Mouse (Mus musculus) cerebellum, postnatal 14 days (tissue): ENCODE measurements around the gene Omt2b.
"Not testable (repeated sequence)": the region's sequence is repeated elsewhere in the genome, so short reads cannot be mapped to it uniquely, and the experiment has no call there.

Source experiments
- DNase-seq, 2 experiments: peaks; one replicate each; pipeline ENCODE4 v3.0.0; 2021; ENCODE audit warnings: mixed read lengths in 2 of 2

Gene Omt2b

GRCm38 (mm10) chr9:78327289-78327688, at the start of gene Omt2b:
TSS of gene Omt2b (plus strand) at chr9:78327589.
- DNase-seq, result not testable (repeated sequence)

- peak; percentile 42 to 58 for DNase-seq
These were observed 45.2 kb upstream of the Omt2b start for GRCm38 (mm10) chr9:78282002-78282711.

GRCm38 (mm10) chr9:78289063-78289462, 38.3 kb upstream of the Omt2b start:
- DNase-seq, result not testable (repeated sequence)

- DNase-seq, result not testable (repeated sequence)
These were observed 37.7 kb upstream of the Omt2b start, which contains the start of gene Gm10639 for GRCm38 (mm10) chr9:78289723-78290122. TSS of gene Gm10639 (plus strand) at chr9:78289923.

- DNase-seq, result not testable (repeated sequence)
These were observed 34.9 kb upstream of the Omt2b start for GRCm38 (mm10) chr9:78292462-78292861.

GRCm38 (mm10) chr9:78293683-78294082, 33.7 kb upstream of the Omt2b start:
- DNase-seq, result not testable (repeated sequence)

- DNase-seq, result not testable (repeated sequence)
These were observed 32.6 kb upstream of the Omt2b start for GRCm38 (mm10) chr9:78294781-78295180.

- DNase-seq, result peak; percentile 56 to 60
These were observed 31.3 kb upstream of the Omt2b start for GRCm38 (mm10) chr9:78296089-78296488.

GRCm38 (mm10) chr9:78298232-78298631, 29.2 kb upstream of the Omt2b start:
- DNase-seq, result no peak

GRCm38 (mm10) chr9:78299143-78299542, 28.2 kb upstream of the Omt2b start:
- not testable (repeated sequence) for DNase-seq

- DNase-seq, result not testable (repeated sequence)
These were observed 19.3 kb upstream of the Omt2b start for GRCm38 (mm10) chr9:78308122-78308521.

GRCm38 (mm10) chr9:78314696-78315095, 12.7 kb upstream of the Omt2b start, which contains the start of gene Omt2a:
TSS of gene Omt2a (minus strand) at chr9:78314796.
- DNase-seq, result no peak

GRCm38 (mm10) chr9:78319499-78319898, 7.9 kb upstream of the Omt2b start:
- no peak for DNase-seq

- not testable (repeated sequence) for DNase-seq
These were observed 9.7 kb downstream of the Omt2b start for GRCm38 (mm10) chr9:78337050-78337449.

- DNase-seq, result peak; percentile 60 to 68
These were observed 12.9 kb downstream of the Omt2b start for GRCm38 (mm10) chr9:78340324-78340723.

GRCm38 (mm10) chr9:78342494-78342893, 15.1 kb downstream of the Omt2b start:
- not testable (repeated sequence) for DNase-seq

- DNase-seq, result not testable (repeated sequence)
These were observed 15.7 kb downstream of the Omt2b start for GRCm38 (mm10) chr9:78343055-78343454.

- not testable (repeated sequence) for DNase-seq
These were observed 17.8 kb downstream of the Omt2b start for GRCm38 (mm10) chr9:78345235-78345634.

GRCm38 (mm10) chr9:78347004-78347403, 19.6 kb downstream of the Omt2b start:
- no peak for DNase-seq

GRCm38 (mm10) chr9:78348206-78349004, 21.0 kb downstream of the Omt2b start:
- not testable (repeated sequence) for DNase-seq

GRCm38 (mm10) chr9:78349141-78349540, 21.8 kb downstream of the Omt2b start:
- not testable (repeated sequence) for DNase-seq

- DNase-seq, result not testable (repeated sequence)
These were observed 22.6 kb downstream of the Omt2b start for GRCm38 (mm10) chr9:78350007-78350406.

- DNase-seq, result no peak
These were observed 24.3 kb downstream of the Omt2b start for GRCm38 (mm10) chr9:78351504-78352220.
